Mouse (Mus musculus) midbrain, embryonic 15.5 days (tissue): Measurements from ENCODE around the gene Gm5141. TPM values are rescaled to one million over a fixed set of nuclear protein-coding genes. Genes with fewer than 3 reads are reported as not detected.
"Not testable (repeated sequence)": the region's sequence is repeated elsewhere in the genome, so short reads cannot be mapped to it uniquely, and the experiment has no call there.

ENCODE experiments used
- ATAC-seq: fragments of 200-750 bp; cut with Nextera tagmentation; replicated peaks from 2 replicates; pipeline ENCODE4 v1.8.0; 2017; ENCODE audit warnings: moderate TSS enrichment
- H3K27ac ChIP-seq: fragments of 300-500 bp; sonication (generic); 2 replicates; pipeline ENCODE4 v1.5.1; 2015; ENCODE audit warnings: mild to moderate bottlenecking, inconsistent platforms
- H3K27me3 ChIP-seq: fragments of 300-500 bp; sonication (generic); replicated peaks from 2 replicates; pipeline ENCODE4 v1.6.1; 2015; ENCODE audit warnings: inconsistent platforms
- H3K36me3 ChIP-seq: fragments of 300-500 bp; sonication (generic); replicated peaks from 2 replicates; pipeline ENCODE4 v1.6.1; 2015; ENCODE audit warnings: inconsistent platforms
- H3K4me1 ChIP-seq: fragments of 300-500 bp; sonication (generic); 2 replicates; pipeline ENCODE4 v1.6.1; 2015; ENCODE audit warnings: inconsistent platforms
- H3K4me2 ChIP-seq: fragments of 300-500 bp; sonication (generic); 2 replicates; pipeline ENCODE4 v1.6.1; 2015; ENCODE audit warnings: inconsistent platforms, mild to moderate bottlenecking, moderate library complexity
- H3K4me3 ChIP-seq: fragments of 300-500 bp; sonication (generic); 2 replicates; pipeline ENCODE4 v1.5.1; 2015; ENCODE audit warnings: mild to moderate bottlenecking, inconsistent platforms
- H3K9ac ChIP-seq: fragments of 300-500 bp; sonication (generic); 2 replicates; pipeline ENCODE4 v1.6.1; 2015; ENCODE audit warnings: mild to moderate bottlenecking, inconsistent platforms
- H3K9me3 ChIP-seq: fragments of 300-500 bp; sonication (generic); 2 replicates; pipeline ENCODE4 v1.6.1; 2016; ENCODE audit warnings: inconsistent platforms
- WGBS: fragments of 180-500 bp; shearing (Covaris S2); methylation state at CpG from one replicate; pipeline ENCODE4 v1.1.7; 2015; ENCODE audit warnings: mixed read lengths; 5-methylcytosine and 5-hydroxymethylcytosine counted together
- polyA plus RNA-seq: library from polyadenylated mRNA; unstranded; fragments of >200 nt; fragmentation: Nextera tagmentation; extraction: Ambion mirVana; gene quantifications from 2 replicates; pipeline ENCODE4 v1.2.1, GENCODE M21; 2015

The Gm5141 gene
- 10.2 and 11.5 TPM in 2 replicates for polyA plus RNA-seq

DNA sequence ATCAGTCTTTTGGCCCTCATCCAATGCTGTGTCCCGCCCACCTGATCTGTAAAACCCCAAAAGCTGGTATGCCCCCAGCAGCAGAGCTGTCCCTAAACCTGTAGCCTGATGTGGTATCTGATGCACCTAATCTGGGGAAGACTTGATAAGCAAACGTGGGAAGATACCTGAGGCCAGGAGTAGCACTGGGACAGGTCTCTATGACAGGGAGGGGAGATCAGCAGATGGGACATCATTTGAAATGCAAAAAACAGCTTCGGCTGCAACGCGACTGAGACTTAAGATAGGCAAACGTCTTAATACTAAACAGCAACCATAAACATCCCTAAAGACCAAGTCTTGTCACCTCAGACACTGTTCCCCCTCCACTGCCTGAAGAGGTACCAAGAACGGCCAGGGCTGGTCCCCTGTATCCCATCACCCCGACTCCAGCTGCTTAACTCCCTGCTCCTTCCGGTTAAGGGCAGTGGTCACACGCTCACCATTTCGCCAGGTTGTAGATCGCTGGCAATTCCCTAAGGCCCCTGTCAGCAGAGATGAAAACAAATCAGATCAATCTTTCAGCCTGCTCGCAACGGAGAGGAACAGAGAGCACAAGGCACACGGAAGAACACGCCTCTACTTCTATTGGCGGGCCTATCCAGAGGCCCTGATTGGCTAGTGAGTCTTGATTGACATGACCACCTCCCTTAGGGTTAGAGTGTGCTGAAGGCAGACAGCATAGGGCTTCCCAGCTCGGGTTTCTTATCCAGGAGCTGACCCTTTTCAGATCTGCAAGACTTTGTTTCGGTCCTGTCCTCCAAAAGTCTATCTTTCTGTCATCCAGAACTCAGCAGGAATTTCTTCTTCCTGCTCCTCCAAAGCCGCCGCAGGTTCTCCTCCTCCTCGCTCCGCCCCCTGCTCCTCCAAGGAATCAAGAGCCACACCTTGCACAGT is at the start of gene Gm5141:
Gene Gm5141, minus strand, starts transcription at position 610 of the 936 bp plus-strand sequence.
- peak within 1 kb of the TSS; percentile 64 for H3K4me2 ChIP-seq
- peak within 1 kb of the TSS; percentile 56 for H3K9ac ChIP-seq
- H3K4me1 ChIP-seq, H3K27me3 ChIP-seq, H3K36me3 ChIP-seq, H3K9me3 ChIP-seq, H3K27ac ChIP-seq: not testable (repeated sequence)
- WGBS = 4% methylated on average over 23 of the region's 23 CpGs
- peak; percentile 100 for ATAC-seq
- peak within 1 kb of the TSS; percentile 61 for H3K4me3 ChIP-seq

DNA sequence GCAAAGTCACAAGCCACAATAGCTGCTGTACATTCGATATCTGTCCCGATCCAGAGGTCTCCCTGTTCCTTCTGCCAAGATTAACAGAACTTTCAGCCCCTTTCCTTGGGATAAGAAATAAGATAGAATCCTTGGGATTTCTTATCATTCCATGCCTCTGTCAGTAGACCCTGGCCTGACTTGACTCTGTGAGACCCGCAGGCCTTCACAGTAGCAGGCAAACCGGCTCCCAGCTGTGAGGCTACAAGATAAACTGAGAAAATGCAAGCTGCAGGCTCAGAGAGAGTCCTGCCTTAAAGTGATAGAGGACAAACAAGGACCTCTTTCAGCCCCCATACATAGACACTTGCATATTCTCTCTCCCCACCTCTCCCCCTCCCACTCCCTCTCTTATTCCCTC is 47.7 kb upstream of the Gm5141 start:
- Histone ChIP-seq H3K27ac (no peak overlapping the region), H3K36me3 (no peaks in the 10 kb centered on the region), H3K9me3 (no peaks in the 10 kb centered on the region), H3K27me3 (no peaks in the 10 kb centered on the region), H3K4me2 (no peak overlapping the region), H3K9ac (no peak overlapping the region), H3K4me1 (no peaks in the 10 kb centered on the region), H3K4me3 (no peak overlapping the region)
- 39% methylated on average over 4 of the region's 4 CpGs for WGBS
- no peak for ATAC-seq

DNA sequence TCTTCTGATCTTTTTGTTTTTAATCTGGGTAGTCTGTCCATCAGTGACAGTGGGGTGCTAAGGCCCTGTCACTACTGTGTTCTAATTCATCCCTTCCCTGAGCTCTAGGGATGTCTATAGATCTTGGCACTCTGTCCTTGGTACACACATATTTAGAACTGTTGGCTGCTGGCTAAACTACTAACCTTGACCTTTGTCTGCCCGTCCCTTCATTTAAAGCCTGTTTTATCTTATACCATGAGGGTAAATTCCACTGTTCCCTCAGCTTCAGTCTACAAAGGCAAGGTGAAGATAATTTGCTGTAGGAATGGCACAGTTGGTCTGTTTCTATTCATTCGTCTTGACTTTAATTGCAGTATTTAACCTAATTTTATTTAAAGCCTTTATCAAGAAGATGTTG is 46.6 kb upstream of the Gm5141 start:
- H3K4me3 ChIP-seq = no peak overlapping the region
- H3K4me2 ChIP-seq = no peak overlapping the region
- no peak overlapping the region for H3K27ac ChIP-seq
- WGBS = 86% methylated on average over 2 of the region's 2 CpGs
- H3K27me3 ChIP-seq = no peaks in the 10 kb centered on the region
- H3K36me3 ChIP-seq = no peaks in the 10 kb centered on the region
- H3K9me3 ChIP-seq = 0 out of 2 replicates have a peak, but pooled peaks cover 1% of the 10 kb centered on the region
- ATAC-seq = no peak
- no peaks in the 10 kb centered on the region for H3K4me1 ChIP-seq
- H3K9ac ChIP-seq = no peak overlapping the region

DNA sequence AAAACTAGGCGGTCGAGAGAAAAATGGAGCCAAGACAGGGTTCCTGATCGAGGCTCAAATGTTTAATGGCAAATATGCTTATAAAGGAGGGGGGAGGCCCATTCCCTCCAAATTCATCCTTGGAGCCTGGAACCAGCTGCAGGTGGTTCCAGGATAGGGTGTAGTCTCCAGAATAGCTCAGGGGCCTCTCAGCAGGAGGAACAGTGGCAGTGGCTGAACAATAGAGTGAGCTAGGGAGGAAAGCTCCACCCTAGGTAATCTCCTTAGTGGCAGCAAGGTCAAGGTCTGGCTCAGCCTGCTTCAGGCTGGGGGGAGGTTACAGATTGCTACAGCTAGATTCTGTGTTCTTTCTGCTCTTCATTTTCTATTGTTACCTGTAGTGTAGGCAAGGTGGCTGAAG is 30.1 kb upstream of the Gm5141 start:
- H3K4me3 ChIP-seq, H3K9me3 ChIP-seq, H3K9ac ChIP-seq, H3K36me3 ChIP-seq, H3K27ac ChIP-seq, H3K4me1 ChIP-seq, H3K4me2 ChIP-seq, ATAC-seq, H3K27me3 ChIP-seq: not testable (repeated sequence)
- 88% methylated on average over 3 of the region's 3 CpGs for WGBS

DNA sequence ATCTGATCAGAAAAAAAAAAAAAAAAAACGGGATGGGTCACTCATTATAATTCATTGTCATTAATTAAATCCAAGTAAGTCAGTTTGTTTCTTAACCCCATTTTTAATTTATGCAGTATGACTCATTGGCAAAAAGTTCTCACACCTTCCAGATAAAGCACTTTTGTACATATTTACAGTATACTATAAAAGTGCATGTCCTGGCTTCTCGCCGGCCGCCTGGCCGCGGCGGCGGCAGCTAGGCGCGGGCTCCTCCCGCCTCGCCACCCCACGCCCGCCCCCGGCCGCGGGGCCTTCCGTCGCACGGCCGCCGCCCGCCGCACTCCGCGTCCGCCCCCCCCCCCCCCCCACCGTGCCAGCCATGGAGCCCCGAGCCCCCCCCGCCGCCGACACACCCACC is 27.1 kb upstream of the Gm5141 start:
- H3K27me3 ChIP-seq = no peaks in the 10 kb centered on the region
- peak overlapping the region; percentile 37 for H3K4me3 ChIP-seq
- H3K9me3 ChIP-seq = no peaks in the 10 kb centered on the region
- peak overlapping the region; percentile 64 for H3K4me2 ChIP-seq
- H3K36me3 ChIP-seq = no peaks in the 10 kb centered on the region
- WGBS = 17% methylated on average over 32 of the region's 32 CpGs
- 0 out of 2 replicates have a peak overlapping the region, but pooled peaks have one; percentile 8 for H3K9ac ChIP-seq
- H3K27ac ChIP-seq = no peak overlapping the region
- ATAC-seq = no peak
- no peaks in the 10 kb centered on the region for H3K4me1 ChIP-seq

DNA sequence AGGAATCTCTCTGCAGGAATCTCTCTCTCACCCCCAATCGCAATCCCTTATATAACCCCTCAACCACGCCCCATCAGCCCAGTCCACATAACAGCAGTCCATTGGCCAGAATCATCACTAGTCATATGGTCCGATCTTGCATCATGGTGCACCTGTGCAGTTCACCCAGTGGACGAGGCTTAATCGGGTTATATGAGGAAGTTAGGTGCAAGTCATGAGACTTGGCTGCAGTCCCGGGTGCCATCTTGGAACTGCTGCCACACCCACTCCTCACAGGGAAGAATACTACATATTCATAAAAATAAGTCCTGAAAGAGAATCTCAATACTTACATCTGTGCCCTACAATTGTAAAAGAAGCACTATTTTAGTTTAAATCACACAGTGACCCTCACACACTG is 22.4 kb upstream of the Gm5141 start:
- not testable (repeated sequence) for H3K27me3 ChIP-seq, H3K27ac ChIP-seq, H3K4me1 ChIP-seq, H3K4me2 ChIP-seq, H3K9ac ChIP-seq, H3K9me3 ChIP-seq, H3K36me3 ChIP-seq, H3K4me3 ChIP-seq, ATAC-seq
- WGBS = 91% methylated on average over 6 of the region's 6 CpGs

DNA sequence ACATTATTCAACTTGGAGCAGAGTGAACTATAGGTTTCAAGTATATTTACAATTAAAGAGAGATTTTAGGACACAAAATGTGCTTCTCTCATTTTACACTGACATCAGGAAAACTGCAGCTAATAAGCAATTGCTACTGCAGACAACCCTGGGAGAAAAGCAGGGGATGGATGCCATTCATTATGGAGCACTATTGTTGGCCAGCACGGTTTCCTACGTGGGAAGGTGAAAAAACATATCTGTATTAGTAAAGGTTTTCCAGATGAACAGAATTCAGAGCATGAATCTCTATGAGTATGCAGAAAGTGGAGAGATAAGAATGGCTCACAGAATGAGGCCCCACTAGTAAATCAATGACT is 506 bp upstream of the Gm5141 start:
- H3K27ac ChIP-seq, H3K9me3 ChIP-seq, H3K4me1 ChIP-seq, H3K27me3 ChIP-seq, H3K36me3 ChIP-seq: not testable (repeated sequence)
- peak; percentile 59 for ATAC-seq
- peak overlapping the region; percentile 40 for H3K9ac ChIP-seq
- peak overlapping the region; percentile 64 for H3K4me2 ChIP-seq
- peak overlapping the region; percentile 61 for H3K4me3 ChIP-seq
- whole genome bisulfite sequencing = 47% methylated on average over 2 of the region's 2 CpGs

DNA sequence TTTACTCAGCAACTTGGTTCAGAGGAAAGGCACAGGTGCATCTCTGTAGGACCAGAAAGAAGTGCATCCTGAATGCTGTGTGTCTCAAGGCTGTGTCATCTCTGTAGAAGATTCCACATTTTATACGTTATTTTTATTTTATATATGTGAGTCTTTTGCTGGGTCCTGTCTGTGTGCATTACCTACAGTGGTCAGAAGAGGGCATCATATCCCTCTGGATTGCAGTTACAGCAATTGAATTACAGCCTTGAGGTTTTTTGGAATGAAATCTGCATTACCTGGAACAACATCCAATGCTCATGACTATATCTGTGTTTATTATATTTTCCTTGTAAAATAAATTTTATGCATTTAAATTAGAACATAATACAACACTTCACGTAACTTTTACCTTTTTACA is 21.8 kb downstream of the Gm5141 start:
- not testable (repeated sequence) for H3K27me3 ChIP-seq, ATAC-seq

DNA sequence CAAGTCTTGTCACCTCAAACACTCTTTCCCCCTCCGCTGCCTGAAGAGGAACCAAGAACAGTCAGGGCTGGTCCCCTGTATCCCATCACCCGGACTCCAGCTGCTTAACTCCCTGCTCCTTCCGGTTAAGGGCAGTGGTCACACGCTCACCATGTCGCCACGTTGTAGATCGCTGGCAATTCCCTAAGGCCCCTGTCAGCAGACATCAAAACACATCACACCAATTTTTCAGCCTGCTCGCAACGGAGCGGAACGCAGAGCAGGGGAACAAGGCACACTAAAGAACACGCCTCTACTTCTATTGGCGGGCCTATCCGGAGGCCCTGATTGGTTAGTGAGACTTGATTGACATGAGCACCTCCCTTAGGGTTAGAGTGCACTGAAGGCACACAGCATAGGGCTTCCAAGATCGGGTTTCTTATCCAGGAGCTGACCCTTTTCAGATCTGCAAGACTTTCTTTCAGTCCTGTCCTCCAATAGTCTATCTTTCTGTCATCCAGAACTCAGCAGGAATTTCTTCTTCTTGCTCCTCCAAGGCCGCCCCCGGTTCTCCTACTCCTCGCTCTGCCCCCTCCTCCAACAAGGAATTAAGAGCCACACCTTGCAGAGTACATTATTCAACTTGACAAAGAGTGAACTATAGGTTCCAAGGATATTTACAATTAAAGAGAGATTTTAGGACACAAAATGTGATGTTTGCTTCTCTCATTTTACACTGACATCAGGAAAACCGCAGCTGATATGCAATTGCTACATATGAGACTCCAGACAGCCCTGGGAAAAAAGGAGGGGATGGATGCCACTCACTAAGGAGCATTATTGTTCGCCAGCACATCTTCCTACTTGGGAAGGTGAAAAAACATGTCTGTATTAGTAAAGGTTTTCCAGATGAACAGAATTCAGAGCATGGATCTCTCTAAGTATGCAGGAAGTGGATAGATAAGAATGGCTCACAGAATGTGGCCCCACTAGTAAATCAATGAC is 24.9 kb downstream of the Gm5141 start, which contains the start of gene Platr25:
Gene Platr25, minus strand, starts transcription at position 278 of the 984 bp plus-strand sequence.
- H3K4me2 ChIP-seq = peak within 1 kb of the TSS; percentile 59
- H3K9ac ChIP-seq = peak within 1 kb of the TSS; percentile 42; the same call in 1 of the 2 replicates
- not testable (repeated sequence) for H3K27me3 ChIP-seq, H3K4me1 ChIP-seq, H3K9me3 ChIP-seq, H3K36me3 ChIP-seq
- peak within 1 kb of the TSS; percentile 51 for H3K4me3 ChIP-seq
- 10% methylated on average over 20 of the region's 20 CpGs for WGBS
- peak; percentile 97 for ATAC-seq
- H3K27ac ChIP-seq = peak within 1 kb of the TSS; percentile 29; the same call in 1 of the 2 replicates

More for the DNA sequence above, 21.8 kb downstream of the Gm5141 start:
- H3K9ac ChIP-seq, H3K4me3 ChIP-seq, H3K36me3 ChIP-seq, H3K27ac ChIP-seq, H3K9me3 ChIP-seq, H3K4me1 ChIP-seq, H3K4me2 ChIP-seq: not testable (repeated sequence)
- 64% methylated on average over 2 of the region's 2 CpGs for WGBS

DNA sequence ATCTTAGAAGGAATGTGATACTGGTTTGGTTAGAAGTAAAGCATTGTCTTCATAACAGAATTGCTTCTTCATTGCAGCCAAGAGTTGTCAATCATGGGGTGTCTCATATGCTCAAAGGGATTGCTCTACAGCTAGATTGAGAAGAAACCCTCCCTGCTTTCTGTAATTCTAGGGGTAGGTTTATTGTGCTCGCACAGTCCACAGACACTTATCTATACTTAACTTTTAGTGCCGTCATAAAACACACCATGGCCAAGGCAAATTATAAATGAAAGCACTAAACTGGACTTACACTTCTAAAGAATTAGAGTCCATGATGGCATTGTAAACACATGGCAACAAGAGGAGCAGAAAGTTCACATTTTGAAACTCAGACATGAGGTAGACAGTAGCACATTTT is 52.3 kb downstream of the Gm5141 start:
- WGBS = 99% methylated on average over 2 of the region's 2 CpGs
- H3K4me1 ChIP-seq = no peaks in the 10 kb centered on the region

More for the DNA sequence above, 52.3 kb downstream of the Gm5141 start:
- no peak overlapping the region for H3K4me2 ChIP-seq
- no peaks in the 10 kb centered on the region for H3K36me3 ChIP-seq
- no peaks in the 10 kb centered on the region for H3K27me3 ChIP-seq
- no peak overlapping the region for H3K4me3 ChIP-seq
- H3K9ac ChIP-seq = no peak overlapping the region
- H3K9me3 ChIP-seq = no peaks in the 10 kb centered on the region
- no peak overlapping the region for H3K27ac ChIP-seq
- ATAC-seq = no peak
